Mouse (Mus musculus): ENCODE data around the gene Rpl22l1.

The Rpl22l1 gene

GRCm38 (mm10) chr3:28836796-28837371, 31.6 kb downstream of the Rpl22l1 start:
- peak; percentile 90 for DNase-seq (ENCODE audit: low read depth, low spot score)

- peak; percentile 95 for DNase-seq (ENCODE audit: low read depth, low spot score)
These were observed 36.8 kb downstream of the Rpl22l1 start for GRCm38 (mm10) chr3:28841886-28842649.

- peak; percentile 51 for DNase-seq (ENCODE audit: low read depth, low spot score)
These were observed 38.0 kb downstream of the Rpl22l1 start for GRCm38 (mm10) chr3:28843231-28843630.

GRCm38 (mm10) chr3:28847115-28847514, 41.9 kb downstream of the Rpl22l1 start:
- DNase-seq (ENCODE audit: low read depth, low spot score) = no peak

- peak; percentile 60 for DNase-seq (ENCODE audit: low read depth, low spot score)
These were observed 46.9 kb downstream of the Rpl22l1 start for GRCm38 (mm10) chr3:28852174-28852573.

Data from R1 (cell line).